Comparison of ENCODE assay signal across 38 mouse cellular contexts in genomic region chr6:65930523-65930922, GRCm38 (mm10). TPM values are rescaled to one million over a fixed set of nuclear protein-coding genes. Genes with fewer than 3 reads are reported as not detected.
"Had no signal": no experiment of that assay in that cellular context is flagged by ENCODE, and none has a peak within 500 bp of the region (broad histone marks: within the 10 kb centered on the region; RNA-seq: fewer than 3 reads in every experiment).

No protein-coding gene starts in this region.

- H3K27me3 ChIP-seq: heart, embryonic 13.5 days; heart, embryonic 15.5 days; hindbrain, embryonic 13.5 days; hindbrain, embryonic 15.5 days; limb, embryonic 13.5 days; limb, embryonic 15.5 days; liver, embryonic 12.5 days had no signal

- ATAC-seq: hindbrain, postnatal 0 days; intestine, embryonic 16.5 days; liver, embryonic 12.5 days had no signal

- H3K9me3 ChIP-seq: heart, embryonic 13.5 days; heart, embryonic 15.5 days; hindbrain, embryonic 13.5 days; hindbrain, embryonic 15.5 days; limb, embryonic 13.5 days; limb, embryonic 15.5 days; liver, embryonic 12.5 days had no signal

- H3K9ac ChIP-seq: heart, embryonic 13.5 days; heart, embryonic 15.5 days; hindbrain, embryonic 13.5 days; hindbrain, embryonic 15.5 days; limb, embryonic 13.5 days; limb, embryonic 15.5 days; liver, embryonic 12.5 days; liver, embryonic 14.5 days had no signal

- H3K4me2 ChIP-seq: heart, embryonic 11.5 days; heart, embryonic 13.5 days; heart, embryonic 15.5 days; hindbrain, embryonic 13.5 days; hindbrain, embryonic 15.5 days; limb, embryonic 13.5 days; limb, embryonic 15.5 days; liver, embryonic 12.5 days had no signal

- DNase-seq: gastrocnemius, postnatal 14 days; gastrocnemius, postnatal 36 days; heart, adult 2 months; heart, postnatal 14 days; heart, postnatal 36 days; kidney, adult 11 months; layer of hippocampus, adult 9-11 months; layer of hippocampus, postnatal 36 days; left cerebral cortex, postnatal 4 days had no signal

- H3K4me1 ChIP-seq: heart, embryonic 13.5 days; heart, embryonic 15.5 days; limb, embryonic 15.5 days; liver, embryonic 12.5 days had no signal

- H3K4me3 ChIP-seq: heart, adult 2 months; heart, embryonic 13.5 days; heart, embryonic 15.5 days; hindbrain, embryonic 13.5 days; hindbrain, embryonic 15.5 days; limb, embryonic 13.5 days; limb, embryonic 15.5 days; liver, embryonic 12.5 days had no signal

- H3K27ac ChIP-seq: heart, adult 2 months; heart, embryonic 13.5 days; heart, embryonic 15.5 days; hindbrain, embryonic 13.5 days; hindbrain, embryonic 15.5 days; hindbrain, postnatal 0 days; limb, embryonic 13.5 days; limb, embryonic 15.5 days; liver, embryonic 12.5 days; liver, embryonic 14.5 days had no signal

- H3K36me3 ChIP-seq: hindbrain, embryonic 13.5 days; hindbrain, embryonic 15.5 days; liver, embryonic 12.5 days had no signal

RNA-seq across cellular contexts. Expression of gene 4930544G11Rik, which starts 21.9 kb away (rescaled TPM):
- total RNA-seq: gastrocnemius, adult 18-20 months; gastrocnemius, adult 8-10 months; gastrocnemius, postnatal 14 days; gastrocnemius, postnatal 36 days; heart, adult 2 months; heart, postnatal 14 days; heart, postnatal 36 days; hematopoietic stem cell, adult 5-6 weeks; hindbrain, postnatal 0 days; layer of hippocampus, adult 18-20 months; layer of hippocampus, adult 8-10 months; layer of hippocampus, postnatal 14 days; layer of hippocampus, postnatal 36 days; left cerebral cortex, adult 18-20 months; left cerebral cortex, adult 8-10 months; left cerebral cortex, postnatal 10 days; left cerebral cortex, postnatal 25 days; left cerebral cortex, postnatal 4 days; liver, adult 2 months had no signal
- polyA plus RNA-seq: heart, adult 2 months; heart, embryonic 11.5 days; heart, embryonic 13.5 days; heart, embryonic 15.5 days; heart, postnatal 0 days; hindbrain, embryonic 11.5 days; hindbrain, embryonic 13.5 days; hindbrain, embryonic 15.5 days; hindbrain, postnatal 0 days; intestine, embryonic 14.5 days; intestine, embryonic 16.5 days; kidney, embryonic 14.5 days; large intestine, adult 2 months; limb, embryonic 11.5 days; limb, embryonic 13.5 days; limb, embryonic 15.5 days; liver, adult 2 months; liver, embryonic 12.5 days; liver, embryonic 14.5 days; liver, embryonic 16.5 days had no signal
